9 mouse cellular contexts compared by ENCODE assay signal in the genomic region with DNA sequence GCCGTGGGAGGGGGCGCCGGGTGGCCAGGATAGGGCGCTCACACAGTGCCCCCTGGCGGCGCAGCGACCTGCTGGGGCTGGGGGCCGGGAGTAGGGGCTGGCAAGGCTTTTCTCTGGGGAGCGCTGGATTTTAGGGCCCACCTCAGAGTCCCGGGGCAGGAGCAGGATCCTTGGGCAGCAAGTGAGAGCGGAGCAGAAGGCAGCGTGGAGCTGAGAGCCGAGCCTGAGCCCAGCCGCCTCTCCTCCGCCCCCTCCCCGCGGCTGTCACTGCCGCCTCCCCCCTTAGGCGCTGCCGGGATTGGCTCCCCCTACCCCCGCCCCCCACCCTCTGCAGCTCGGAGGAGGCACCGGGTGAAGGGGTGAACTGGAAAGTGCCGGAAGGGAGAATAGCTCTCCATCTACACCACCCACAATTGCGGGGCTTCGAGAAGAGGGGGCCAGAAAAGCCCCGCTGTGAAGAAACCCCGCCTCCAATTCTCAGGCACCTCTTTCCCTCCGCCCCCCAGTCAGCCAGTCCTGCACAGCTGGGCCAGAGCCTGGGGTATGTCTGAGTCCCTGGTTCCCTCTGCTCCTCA. TPM values are rescaled to one million over a fixed set of nuclear protein-coding genes. Genes with fewer than 3 reads are reported as not detected.
DNase-seq lines count a peak whose midpoint lies in the region; ATAC-seq and TF ChIP-seq lines count a peak whose summit lies in the region.
"Had no signal": no experiment of that assay in that cellular context is flagged by ENCODE, and none has a peak within 500 bp of the region (broad histone marks: within the 10 kb centered on the region; RNA-seq: fewer than 3 reads in every experiment).

A gene (minus strand): TSS at position 231 of the 575 bp plus-strand sequence.

- peak within 1 kb of the TSS; percentile 87 for H3K4me2 ChIP-seq in forebrain, embryonic 11.5 days (ENCODE audit: low read depth, low read length, severe bottlenecking)
- H3K4me2 ChIP-seq in hindbrain, embryonic 13.5 days, result peak within 1 kb of the TSS; percentile 87
- H3K4me2 ChIP-seq in midbrain, embryonic 11.5 days, result peak within 1 kb of the TSS; percentile 93

- peak; percentile 44 for DNase-seq in gastrocnemius, postnatal 10 days
- DNase-seq in gastrocnemius, adult 8-10 months (ENCODE audit: low spot score in 2 of 2), result no peak
- DNase-seq in forebrain, embryonic 11.5 days (ENCODE audit: low spot score), result peak; percentile 73
- DNase-seq in layer of hippocampus, postnatal 36 days, result peak; percentile 60 to 63
- DNase-seq in midbrain, embryonic 11.5 days (ENCODE audit: low spot score, missing footprints), result peak; percentile 95

- peak; percentile 47 for ATAC-seq in forebrain, embryonic 11.5 days (replicated peaks; ENCODE audit: low FRiP score)
- ATAC-seq in hindbrain, embryonic 13.5 days (ENCODE audit: low FRiP score), result peak; percentile 37
- peak; percentile 52 for ATAC-seq in midbrain, embryonic 11.5 days (ENCODE audit: low FRiP score)
- ATAC-seq in erythroid progenitor cell, adult 5-6 weeks (replicated peaks; ENCODE audit: low FRiP score, poor library complexity, severe bottlenecking), result no peak

- H3K9ac ChIP-seq in forebrain, embryonic 11.5 days (ENCODE audit: low read length), result peak within 1 kb of the TSS; percentile 58
- H3K9ac ChIP-seq in hindbrain, embryonic 13.5 days, result peak within 1 kb of the TSS; percentile 75
- H3K9ac ChIP-seq in midbrain, embryonic 11.5 days (ENCODE audit: low read length), result peak within 1 kb of the TSS; percentile 59

- 0% methylated on average over 27 of the region's 29 CpGs for WGBS in forebrain, embryonic 11.5 days
- WGBS in hindbrain, embryonic 13.5 days, result 0% methylated on average over 20 of the region's 29 CpGs
- WGBS in midbrain, embryonic 11.5 days, result under 1% methylated on average over 26 of the region's 29 CpGs

- peaks cover 23% of the 10 kb centered on the region for H3K4me1 ChIP-seq in forebrain, embryonic 11.5 days (replicated peaks; ENCODE audit: control insufficient read depth, insufficient read depth, low read length)
- H3K4me1 ChIP-seq in hindbrain, embryonic 13.5 days (replicated peaks), result peaks cover 46% of the 10 kb centered on the region
- peaks cover 24% of the 10 kb centered on the region for H3K4me1 ChIP-seq in midbrain, embryonic 11.5 days (ENCODE audit: control insufficient read depth, insufficient read depth, low read length)
- peaks cover 2% of the 10 kb centered on the region for H3K4me1 ChIP-seq in testis, adult 2 months (ENCODE audit: control insufficient read depth, insufficient read depth, low read length)

- no peak for TF ChIP-seq POLR2A in testis, adult 2 months (IDR thresholded peaks at IDR 0.05; ENCODE audit: control insufficient read depth, low read depth, low read length)

- no peak within 1 kb of the TSS for H3K27ac ChIP-seq in forebrain, embryonic 11.5 days (ENCODE audit: low read depth, low read length)
- H3K27ac ChIP-seq in hindbrain, embryonic 13.5 days, result no peak within 1 kb of the TSS
- no peak within 1 kb of the TSS for H3K27ac ChIP-seq in midbrain, embryonic 11.5 days (ENCODE audit: low read depth, low read length)
- no peak within 1 kb of the TSS for H3K27ac ChIP-seq in testis, adult 2 months (ENCODE audit: control insufficient read depth, insufficient read depth, low read depth, low read length)

- TF ChIP-seq CTCF in testis, adult 2 months (IDR thresholded peaks at IDR 0.05; ENCODE audit: control insufficient read depth, insufficient read depth, insufficient replicate concordance, low read depth, low read length), result no peak

- H3K9me3 ChIP-seq in forebrain, embryonic 11.5 days (ENCODE audit: control insufficient read depth, low read length), result no peaks in the 10 kb centered on the region
- H3K9me3 ChIP-seq in hindbrain, embryonic 13.5 days, result no peaks in the 10 kb centered on the region
- no peaks in the 10 kb centered on the region for H3K9me3 ChIP-seq in midbrain, embryonic 11.5 days (ENCODE audit: control insufficient read depth, low read length)
- H3K9me3 ChIP-seq: G1E had no signal

- peak within 1 kb of the TSS; percentile 37 for H3K4me3 ChIP-seq in forebrain, embryonic 11.5 days (ENCODE audit: low read depth, low read length)
- peak within 1 kb of the TSS; percentile 46 for H3K4me3 ChIP-seq in hindbrain, embryonic 13.5 days
- peak within 1 kb of the TSS; percentile 40 for H3K4me3 ChIP-seq in midbrain, embryonic 11.5 days (ENCODE audit: low read depth, low read length)
- peak within 1 kb of the TSS; percentile 59 for H3K4me3 ChIP-seq in testis, adult 2 months (ENCODE audit: control insufficient read depth, low read depth, low read length)

- H3K36me3 ChIP-seq in forebrain, embryonic 11.5 days (ENCODE audit: control insufficient read depth, insufficient read depth, low read length), result no peaks in the 10 kb centered on the region
- peaks cover 14% of the 10 kb centered on the region; the same call in 1 of the 2 replicates for H3K36me3 ChIP-seq in hindbrain, embryonic 13.5 days
- no peaks in the 10 kb centered on the region for H3K36me3 ChIP-seq in midbrain, embryonic 11.5 days (ENCODE audit: control insufficient read depth, insufficient read depth, low read length)
- no peaks in the 10 kb centered on the region for H3K36me3 ChIP-seq in testis, adult 2 months (ENCODE audit: control insufficient read depth, insufficient read depth, low read length)

- no peaks in the 10 kb centered on the region; the same call in 1 of the 2 replicates for H3K27me3 ChIP-seq in forebrain, embryonic 11.5 days (ENCODE audit: control insufficient read depth, insufficient read depth, low read length)
- peaks cover 23% of the 10 kb centered on the region for H3K27me3 ChIP-seq in hindbrain, embryonic 13.5 days
- H3K27me3 ChIP-seq in midbrain, embryonic 11.5 days (ENCODE audit: control insufficient read depth, insufficient read depth, low read length), result peaks cover 7% of the 10 kb centered on the region; the same call in 1 of the 2 replicates
- no peaks in the 10 kb centered on the region for H3K27me3 ChIP-seq in testis, adult 2 months (ENCODE audit: control insufficient read depth, insufficient read depth, low read length)

RNA-seq across cellular contexts. Expression of the gene that starts here (rescaled TPM):
- total RNA-seq in gastrocnemius, postnatal 10 days (2021), result under 1 TPM; 0.40 to 0.79 TPM
- under 1 TPM; 0.39 to 0.78 (median 0.58) TPM for total RNA-seq in gastrocnemius, adult 8-10 months (2022)
- 0.76 and 1.5 TPM in 2 replicates for polyA plus RNA-seq in forebrain, embryonic 11.5 days (2014; fragmentation: Nextera tagmentation; extraction: Ambion mirVana)
- polyA plus RNA-seq in hindbrain, embryonic 13.5 days (2015; fragmentation: Nextera tagmentation; extraction: Ambion mirVana), result 5.1 and 6.8 TPM in 2 replicates
- total RNA-seq in layer of hippocampus, postnatal 36 days (2021), result 100 to 1,000 TPM; 228 to 229 TPM
- 0.66 and 1.0 TPM in 2 replicates for polyA plus RNA-seq in midbrain, embryonic 11.5 days (2014; fragmentation: Nextera tagmentation; extraction: Ambion mirVana)
- 50.1 and 64.9 TPM in 2 replicates for polyA plus RNA-seq in testis, adult 2 months (2012; rRNA removed)
- total RNA-seq in erythroid progenitor cell, adult 5-6 weeks (2015; ENCODE audit: low replicate concordance), result not detected in 2 replicates
- total RNA-seq in erythroid progenitor cell, adult 5-6 weeks (2017; ENCODE audit: low replicate concordance), result 0.26 TPM in 1 of 2 replicates, not detected in the other
- polyA plus RNA-seq: G1E had no signal

Comparison
In these comparisons a context has a peak if more than half of its experiments do, and no peak if none do; other contexts are left out.
1. RNA of the gene that starts here (total RNA-seq): 228 to 229 TPM in layer of hippocampus, postnatal 36 days; 0.26 TPM in erythroid progenitor cell, adult 5-6 weeks, 0.40 to 0.79 TPM in gastrocnemius, postnatal 10 days and 0.39 to 0.78 TPM in gastrocnemius, adult 8-10 months; every median in the first group is over 10 times any median in the second.
2. Peak in DNase-seq in gastrocnemius, postnatal 10 days; RNA of the gene not detected or under 1 TPM.
3. DNase-seq: peak in forebrain, embryonic 11.5 days (single experiment), layer of hippocampus, postnatal 36 days (2 of 2) and midbrain, embryonic 11.5 days (single experiment); none in gastrocnemius, adult 8-10 months (0 of 2).
4. Peak in every context shown above with its lines, with median percentiles within 50 percentile points of each other: H3K4me2 ChIP-seq, H3K4me3 ChIP-seq and H3K9ac ChIP-seq.